Comparison of ENCODE assay signal across 8 mouse cellular contexts in the genomic region with DNA sequence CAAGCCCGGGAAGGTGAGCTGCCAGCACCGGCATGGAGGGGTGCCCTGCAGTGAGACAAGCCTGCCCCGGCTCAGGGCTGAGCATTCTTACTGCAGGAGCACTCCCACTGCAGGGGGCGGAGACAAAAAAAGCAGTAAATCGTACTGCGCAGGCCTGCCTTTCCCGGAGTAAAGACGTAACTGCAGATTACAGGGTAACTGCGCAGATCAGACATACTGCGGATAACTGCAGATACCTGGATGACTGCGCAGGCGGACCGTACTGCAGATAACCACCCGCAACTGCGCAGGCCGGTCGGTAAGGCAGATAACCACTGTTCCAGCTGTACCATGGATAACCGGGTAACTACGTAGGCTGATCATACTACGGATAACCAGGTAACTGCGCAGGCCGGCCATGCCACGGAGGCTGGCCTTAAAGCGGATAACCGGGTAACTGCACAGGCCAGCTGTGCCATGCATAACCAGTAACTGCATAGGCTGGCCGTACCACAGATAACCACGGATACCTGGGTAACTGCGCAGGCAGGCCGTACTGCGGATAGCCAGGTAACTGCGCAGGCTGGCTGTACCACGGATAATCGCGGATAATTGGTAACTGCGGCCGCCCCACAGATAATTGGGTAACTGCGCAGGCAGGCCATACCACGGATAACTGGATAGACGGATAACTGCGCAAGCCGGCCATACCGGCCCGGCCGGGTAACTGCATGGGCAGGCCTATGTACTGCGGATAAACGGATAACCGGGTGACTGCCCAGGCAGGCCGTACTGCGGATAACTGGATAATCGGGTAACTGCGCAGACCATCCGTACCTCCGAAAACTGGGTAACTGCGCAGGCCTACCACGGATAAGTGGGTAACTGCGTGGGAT. TPM values are rescaled to one million over a fixed set of nuclear protein-coding genes. Genes with fewer than 3 reads are reported as not detected.
DNase-seq lines count a peak whose midpoint lies in the region; ATAC-seq and TF ChIP-seq lines count a peak whose summit lies in the region.

A gene (plus strand): TSS at position 171 of the 875 bp plus-strand sequence.

- H3K4me2 ChIP-seq in hindbrain, postnatal 0 days (ENCODE audit: low read depth, low read length), result peak within 1 kb of the TSS; percentile 54

- H3K27ac ChIP-seq in gastrocnemius, adult 2 months, result peak within 1 kb of the TSS; percentile 93
- H3K27ac ChIP-seq in hindbrain, postnatal 0 days, result peak within 1 kb of the TSS; percentile 74

- H3K27me3 ChIP-seq in hindbrain, postnatal 0 days (ENCODE audit: insufficient read depth, low read length), result no peaks in the 10 kb centered on the region

- intact Hi-C loops in gastrocnemius, adult 2 months (cut with DNase I), result loop anchor here (10.0 kb wide), 1 partner anchor 687 kb away; no protein-coding TSS in a partner anchor
- intact Hi-C loops in left cerebral cortex, postnatal 14 days (cut with DNase I), result loop anchor here (2.0 kb wide), 1 partner anchor 341 kb away; no protein-coding TSS in a partner anchor

- H3K4me3 ChIP-seq in gastrocnemius, adult 2 months, result peak within 1 kb of the TSS; percentile 82
- H3K4me3 ChIP-seq in hindbrain, postnatal 0 days (ENCODE audit: low read length), result peak within 1 kb of the TSS; percentile 44

- peak; percentile 82 to 90 for DNase-seq in adrenal gland, adult (ENCODE audit: inconsistent age in 2 of 2, low spot score in 1 of 2)
- DNase-seq in cerebellum, postnatal 4 days (ENCODE audit: low spot score in 2 of 2), result peak; percentile 29 to 35
- DNase-seq in gastrocnemius, adult 2 months, result peak; percentile 74
- DNase-seq in hindbrain, postnatal 0 days (ENCODE audit: low spot score), result peak; percentile 84
- peak; percentile 76 to 80 for DNase-seq in left cerebral cortex, postnatal 14 days (ENCODE audit: low spot score in 2 of 2)
- DNase-seq in right cerebral cortex, postnatal 25 days, result peak; percentile 75
- DNase-seq in urinary bladder, postnatal 4 days (ENCODE audit: low spot score in 2 of 2), result peak; percentile 36 to 62

- H3K4me1 ChIP-seq in hindbrain, postnatal 0 days (ENCODE audit: insufficient read depth, low read length), result no peaks in the 10 kb centered on the region

- WGBS in hindbrain, postnatal 0 days, result 50% methylated on average over 56 of the region's 56 CpGs

- no peak for TF ChIP-seq CTCF in gastrocnemius, adult 2 months (IDR thresholded peaks at IDR 0.05)
- TF ChIP-seq CTCF in hindbrain, postnatal 0 days (IDR thresholded peaks at IDR 0.05; ENCODE audit: low read depth), result peak; percentile 10; the same call in 1 of the 2 replicates

- H3K9me3 ChIP-seq in hindbrain, postnatal 0 days (ENCODE audit: low read length), result 0 out of 2 replicates have a peak, but pooled peaks cover 1% of the 10 kb centered on the region

- ATAC-seq in hindbrain, postnatal 0 days, result peak; percentile 84
- peak; percentile 70 for ATAC-seq in megakaryocyte progenitor cell, adult 5-6 weeks (replicated peaks; ENCODE audit: poor library complexity)

- peaks cover 4% of the 10 kb centered on the region; the same call in 1 of the 2 replicates for H3K36me3 ChIP-seq in hindbrain, postnatal 0 days (ENCODE audit: insufficient read depth, low read length)

- peak within 1 kb of the TSS; percentile 57 for H3K9ac ChIP-seq in hindbrain, postnatal 0 days (replicated peaks; ENCODE audit: low read length)

RNA-seq across cellular contexts. Expression of the gene that starts here (rescaled TPM):
- total RNA-seq in gastrocnemius, adult 2 months (2021), result 10 to 100 TPM; 20.7 to 20.9 TPM
- 16.7 and 20.6 TPM in 2 replicates for total RNA-seq in hindbrain, postnatal 0 days (2014; rRNA removed)
- 8.4 and 9.1 TPM in 2 replicates for polyA plus RNA-seq in hindbrain, postnatal 0 days (2015; fragmentation: Nextera tagmentation; extraction: Ambion mirVana)
- 10 to 100 TPM; 53.1 to 56.3 TPM for total RNA-seq in left cerebral cortex, postnatal 14 days (2021)
- total RNA-seq in megakaryocyte progenitor cell, adult 5-6 weeks (2015), result 4.0 and 7.0 TPM in 2 replicates
- 10.3 and 11.2 TPM in 2 replicates for total RNA-seq in megakaryocyte progenitor cell, adult 5-6 weeks (2017)

Comparison
In these comparisons a context has a peak if more than half of its experiments do, and no peak if none do; other contexts are left out.
1. Peak in every context shown above with its lines: DNase-seq, ATAC-seq, H3K4me3 ChIP-seq and H3K27ac ChIP-seq.
2. DNase-seq: peak in every context shown above with its lines; median percentile 86 in adrenal gland, adult; 84 in hindbrain, postnatal 0 days; 78 in left cerebral cortex, postnatal 14 days; 75 in right cerebral cortex, postnatal 25 days; 74 in gastrocnemius, adult 2 months; 49 in urinary bladder, postnatal 4 days; 32 in cerebellum, postnatal 4 days.